Mouse (Mus musculus) neural tube, embryonic 14.5 days (tissue): ENCODE measurements around the gene Nr1h4. TPM values are rescaled to one million over a fixed set of nuclear protein-coding genes. Genes with fewer than 3 reads are reported as not detected.

Experiments
- ATAC-seq: fragments of 200-750 bp; cut with Nextera tagmentation; 2 replicates; pipeline ENCODE4 v1.8.0; 2017; ENCODE audit warnings: low read depth, mild to moderate bottlenecking, moderate TSS enrichment, moderate library complexity
- H3K27ac ChIP-seq: fragments of 300-500 bp; sonication (generic); 2 replicates; pipeline ENCODE4 v1.5.1; 2014; ENCODE audit warnings: low read depth, mild to moderate bottlenecking, control low read depth, low read length, moderate library complexity, mixed read lengths
- H3K27me3 ChIP-seq: fragments of 300-500 bp; sonication (generic); 2 replicates; pipeline ENCODE4 v1.6.1; 2014; ENCODE audit warnings: low read length; ENCODE audit not compliant: control insufficient read depth, insufficient read depth
- H3K36me3 ChIP-seq: fragments of 300-500 bp; sonication (generic); 2 replicates; pipeline ENCODE4 v1.6.1; 2014; ENCODE audit warnings: low read length, mixed read lengths; ENCODE audit not compliant: control insufficient read depth, insufficient read depth
- H3K4me1 ChIP-seq: fragments of 300-500 bp; sonication (generic); 2 replicates; pipeline ENCODE4 v1.6.1; 2014; ENCODE audit warnings: low read length; ENCODE audit not compliant: control insufficient read depth, insufficient read depth
- H3K4me2 ChIP-seq: fragments of 300-500 bp; sonication (generic); 2 replicates; pipeline ENCODE4 v1.6.1; 2014; ENCODE audit warnings: mild to moderate bottlenecking, low read depth, low read length, control low read depth
- H3K4me3 ChIP-seq: fragments of 300-500 bp; sonication (generic); 2 replicates; pipeline ENCODE4 v1.5.1; 2014; ENCODE audit warnings: low read depth, low read length, control low read depth, mixed read lengths
- H3K9ac ChIP-seq: fragments of 300-500 bp; sonication (generic); replicated peaks from 2 replicates; pipeline ENCODE4 v1.6.1; 2014; ENCODE audit warnings: low read depth, mild to moderate bottlenecking, control low read depth, low read length, mixed read lengths
- H3K9me3 ChIP-seq: fragments of 300-500 bp; sonication (generic); 2 replicates; pipeline ENCODE4 v1.6.1; 2016; ENCODE audit warnings: low read length; ENCODE audit not compliant: control insufficient read depth
- WGBS: fragments of 180-500 bp; shearing (Covaris S2); extraction: QIAGEN DNeasy Blood & Tissue Kit; methylation state at CpG from one replicate; pipeline ENCODE4 v1.1.7; 2014; 5-methylcytosine and 5-hydroxymethylcytosine counted together
- polyA plus RNA-seq: library from polyadenylated mRNA; unstranded; fragments of >200 nt; fragmentation: Nextera tagmentation; extraction: Ambion mirVana; gene quantifications from 2 replicates; pipeline ENCODE4 v1.2.1, GENCODE M21; 2014

Gene Nr1h4
- polyA plus RNA-seq, 1 experiment from 2014 or later, result not detected

GRCm38 (mm10) chr10:89422504-89423158 lies 110.8 kb downstream of the Nr1h4 start:
- 96% methylated on average over 8 of the region's 8 CpGs for WGBS
- no peak overlapping the region for H3K27ac ChIP-seq
- H3K9ac ChIP-seq, result no peak overlapping the region
- no peak overlapping the region for H3K4me2 ChIP-seq
- H3K36me3 ChIP-seq, result no peaks in the 10 kb centered on the region
- no peaks in the 10 kb centered on the region for H3K27me3 ChIP-seq
- no peak for ATAC-seq
- H3K4me1 ChIP-seq, result no peaks in the 10 kb centered on the region
- no peaks in the 10 kb centered on the region for H3K9me3 ChIP-seq
- H3K4me3 ChIP-seq, result no peak overlapping the region

GRCm38 (mm10) chr10:89417966-89418365 lies 115.4 kb downstream of the Nr1h4 start:
- Histone ChIP-seq H3K36me3 (no peaks in the 10 kb centered on the region), H3K27me3 (no peaks in the 10 kb centered on the region), H3K9me3 (no peaks in the 10 kb centered on the region), H3K4me1 (no peaks in the 10 kb centered on the region), H3K9ac (no peak overlapping the region), H3K27ac (no peak overlapping the region), H3K4me2 (no peak overlapping the region), H3K4me3 (no peak overlapping the region)
- ATAC-seq, result no peak
- WGBS, result 94% methylated on average over 2 of the region's 2 CpGs

GRCm38 (mm10) chr10:89415478-89415877 lies 117.9 kb downstream of the Nr1h4 start:
- no peak overlapping the region for H3K4me2 ChIP-seq
- WGBS, result 63% methylated on average over 3 of the region's 3 CpGs

GRCm38 (mm10) chr10:89407551-89407950 lies 125.8 kb downstream of the Nr1h4 start:
- Histone ChIP-seq H3K27me3 (no peaks in the 10 kb centered on the region), H3K9ac (no peak overlapping the region), H3K4me2 (no peak overlapping the region), H3K9me3 (no peaks in the 10 kb centered on the region), H3K4me1 (no peaks in the 10 kb centered on the region), H3K4me3 (no peak overlapping the region), H3K27ac (no peak overlapping the region), H3K36me3 (no peaks in the 10 kb centered on the region)
- 22% methylated on average over 1 of the region's 1 CpGs for WGBS
- ATAC-seq, result no peak

More at GRCm38 (mm10) chr10:89415478-89415877, 117.9 kb downstream of the Nr1h4 start:
- Histone ChIP-seq H3K27ac (no peak overlapping the region), H3K9me3 (no peaks in the 10 kb centered on the region), H3K36me3 (no peaks in the 10 kb centered on the region), H3K4me1 (no peaks in the 10 kb centered on the region), H3K9ac (no peak overlapping the region), H3K27me3 (no peaks in the 10 kb centered on the region), H3K4me3 (no peak overlapping the region)
- ATAC-seq, result no peak

GRCm38 (mm10) chr10:89406733-89407484 lies 126.5 kb downstream of the Nr1h4 start:
- Histone ChIP-seq H3K27ac (no peak overlapping the region), H3K4me3 (no peak overlapping the region), H3K9me3 (no peaks in the 10 kb centered on the region), H3K4me2 (no peak overlapping the region), H3K9ac (no peak overlapping the region), H3K27me3 (no peaks in the 10 kb centered on the region), H3K36me3 (no peaks in the 10 kb centered on the region), H3K4me1 (no peaks in the 10 kb centered on the region)
- 74% methylated on average over 5 of the region's 6 CpGs for WGBS
- no peak for ATAC-seq

- no peaks in the 10 kb centered on the region for H3K9me3 ChIP-seq
- no peak overlapping the region for H3K4me2 ChIP-seq
- no peak overlapping the region for H3K27ac ChIP-seq
- H3K36me3 ChIP-seq, result no peaks in the 10 kb centered on the region
- no peak overlapping the region for H3K4me3 ChIP-seq
- no peak for ATAC-seq
- WGBS, result 83% methylated on average over 4 of the region's 4 CpGs
- no peaks in the 10 kb centered on the region for H3K27me3 ChIP-seq
- H3K9ac ChIP-seq, result no peak overlapping the region
- H3K4me1 ChIP-seq, result no peaks in the 10 kb centered on the region
Measured at GRCm38 (mm10) chr10:89404936-89405335, 128.4 kb downstream of the Nr1h4 start.

Other genes with a start within 250 kb of the Nr1h4 start
- 15.4 and 17.1 TPM in 2 replicates for gene Ano4, start 188.8 kb downstream of the Nr1h4 start, polyA plus RNA-seq
- 2.8 and 4.7 TPM in 2 replicates for gene Gas2l3, start 89.6 kb downstream of the Nr1h4 start, polyA plus RNA-seq
- 0.13 and 0.37 TPM in 2 replicates for gene Slc17a8, start 87.7 kb upstream of the Nr1h4 start, polyA plus RNA-seq
- 15.4 and 16.3 TPM in 2 replicates for gene Scyl2, start 152.7 kb upstream of the Nr1h4 start, polyA plus RNA-seq
- 62.3 and 74.7 TPM in 2 replicates for gene Actr6, start 198.7 kb upstream of the Nr1h4 start, polyA plus RNA-seq
- 42.7 and 50.4 TPM in 2 replicates for gene Uhrf1bp1l, start 211.4 kb upstream of the Nr1h4 start, polyA plus RNA-seq